Mouse (Mus musculus): ENCODE measurements around the gene Med13l.

- TF ChIP-seq POLR2A (IDR thresholded peaks at IDR 0.05; ENCODE audit: low read depth, low read length) (no peak), CTCF (conservative IDR thresholded peaks at IDR 0.05; ENCODE audit: insufficient read depth, insufficient read length, low read depth, low read length) (no peak)
Measured at GRCm38 (mm10) chr5:118680853-118681252, 120.4 kb downstream of the Med13l start.
